Mouse (Mus musculus): ENCODE data around the gene Ano10. TPM values are rescaled to one million over a fixed set of nuclear protein-coding genes. Genes with fewer than 3 reads are reported as not detected.
A peak's percentile ranks its signal among the peaks of the same experiment; 100 is the strongest.

The Ano10 gene
- total and polyA plus RNA-seq, 2 experiments from 2014 or later = 29.9 to 33.0 TPM

DNA sequence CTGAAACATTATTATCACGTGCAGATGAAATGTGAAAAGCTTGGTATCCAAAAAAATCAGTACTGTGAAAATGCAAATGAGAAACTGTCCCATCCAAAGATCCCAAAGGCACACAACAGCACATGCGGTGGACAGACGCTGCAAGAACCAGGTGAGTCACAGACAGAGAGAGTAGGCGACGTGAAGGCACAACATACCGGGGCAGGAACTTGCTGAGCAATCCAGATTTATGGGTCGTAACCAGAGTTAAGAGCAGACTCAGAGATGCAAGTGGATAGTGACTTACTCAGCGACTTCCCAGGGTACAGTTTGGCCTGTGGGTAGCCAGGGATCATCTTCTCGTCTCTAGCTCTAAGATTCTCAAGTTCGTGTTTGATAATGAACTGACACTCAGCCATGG is 23.3 kb downstream of the Ano10 start:
- no peak for TF ChIP-seq CTCF (IDR thresholded peaks at IDR 0.05)
- WGBS = 91% methylated on average over 10 of the region's 10 CpGs
- no peak overlapping the region for H3K9ac ChIP-seq (replicated peaks; ENCODE audit: low read length, poor library complexity, severe bottlenecking)
- ATAC-seq (ENCODE audit: low FRiP score) = no peak
- no peak for DNase-seq (ENCODE audit: low spot score)
- H3K4me1 ChIP-seq (ENCODE audit: insufficient read depth, low read length) = no peaks in the 10 kb centered on the region
- H3K27ac ChIP-seq (ENCODE audit: low read depth, low read length) = no peak overlapping the region
- no peak overlapping the region for H3K4me3 ChIP-seq (ENCODE audit: low read depth, low read length)
- H3K4me2 ChIP-seq (ENCODE audit: low read depth, low read length, poor library complexity, severe bottlenecking) = no peak overlapping the region
- no peaks in the 10 kb centered on the region for H3K27me3 ChIP-seq (ENCODE audit: insufficient read depth, low read length)
- H3K9me3 ChIP-seq (ENCODE audit: low read length) = no peaks in the 10 kb centered on the region
- H3K36me3 ChIP-seq (ENCODE audit: insufficient read depth, low read length) = peaks cover 43% of the 10 kb centered on the region

DNA sequence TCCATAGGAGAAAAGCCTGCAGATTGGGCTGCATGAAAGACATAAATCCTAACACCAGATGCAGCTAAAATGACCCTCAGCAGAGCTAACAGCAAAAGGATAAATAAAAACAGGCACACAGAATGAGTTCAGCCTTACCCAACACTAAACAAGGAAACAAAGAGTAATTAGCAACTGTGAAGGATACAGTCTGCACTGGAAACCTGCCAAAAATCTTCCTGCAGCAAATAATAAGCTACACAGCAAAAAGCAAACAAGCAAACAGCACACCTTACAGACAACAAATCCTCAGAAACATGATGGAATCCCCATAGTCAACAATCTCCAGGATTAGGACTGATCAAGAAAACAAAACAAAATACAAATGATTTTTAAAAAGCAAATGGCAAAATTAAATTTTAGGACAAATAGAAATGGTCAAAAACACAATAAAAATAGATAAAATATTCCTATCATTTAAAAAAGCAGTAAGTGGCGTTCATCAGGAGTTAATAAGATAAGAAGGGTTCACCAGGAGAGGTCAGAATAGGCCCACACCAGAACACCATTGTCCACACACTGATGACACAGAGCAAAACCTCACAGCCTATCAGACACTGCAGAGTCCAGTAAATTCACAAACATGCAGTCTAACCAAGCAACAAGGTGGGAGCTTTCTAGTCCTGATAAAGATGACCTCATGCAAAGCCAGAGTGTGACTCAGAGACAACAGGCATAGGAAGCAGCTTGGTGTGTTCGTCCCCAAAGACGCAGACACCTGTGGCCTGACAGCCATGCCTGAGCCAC is 24.8 kb downstream of the Ano10 start:
- no peak overlapping the region for H3K4me2 ChIP-seq (ENCODE audit: low read depth, low read length, poor library complexity, severe bottlenecking)
- H3K9ac ChIP-seq (replicated peaks; ENCODE audit: low read length, poor library complexity, severe bottlenecking) = no peak overlapping the region
- no peaks in the 10 kb centered on the region for H3K9me3 ChIP-seq (ENCODE audit: low read length)
- no peaks in the 10 kb centered on the region for H3K27me3 ChIP-seq (ENCODE audit: insufficient read depth, low read length)
- no peaks in the 10 kb centered on the region for H3K4me1 ChIP-seq (ENCODE audit: insufficient read depth, low read length)
- H3K36me3 ChIP-seq (ENCODE audit: insufficient read depth, low read length) = peaks cover 38% of the 10 kb centered on the region; the same call in 1 of the 2 replicates
- H3K27ac ChIP-seq (ENCODE audit: low read depth, low read length) = no peak overlapping the region
- 90% methylated on average over 3 of the region's 3 CpGs for WGBS
- ATAC-seq (ENCODE audit: low FRiP score) (no peak), DNase-seq (ENCODE audit: low spot score) (peak; percentile 30)
- no peak overlapping the region for H3K4me3 ChIP-seq (ENCODE audit: low read depth, low read length)
- TF ChIP-seq CTCF (IDR thresholded peaks at IDR 0.05) = peak; percentile 13; the same call in 1 of the 2 replicates

DNA sequence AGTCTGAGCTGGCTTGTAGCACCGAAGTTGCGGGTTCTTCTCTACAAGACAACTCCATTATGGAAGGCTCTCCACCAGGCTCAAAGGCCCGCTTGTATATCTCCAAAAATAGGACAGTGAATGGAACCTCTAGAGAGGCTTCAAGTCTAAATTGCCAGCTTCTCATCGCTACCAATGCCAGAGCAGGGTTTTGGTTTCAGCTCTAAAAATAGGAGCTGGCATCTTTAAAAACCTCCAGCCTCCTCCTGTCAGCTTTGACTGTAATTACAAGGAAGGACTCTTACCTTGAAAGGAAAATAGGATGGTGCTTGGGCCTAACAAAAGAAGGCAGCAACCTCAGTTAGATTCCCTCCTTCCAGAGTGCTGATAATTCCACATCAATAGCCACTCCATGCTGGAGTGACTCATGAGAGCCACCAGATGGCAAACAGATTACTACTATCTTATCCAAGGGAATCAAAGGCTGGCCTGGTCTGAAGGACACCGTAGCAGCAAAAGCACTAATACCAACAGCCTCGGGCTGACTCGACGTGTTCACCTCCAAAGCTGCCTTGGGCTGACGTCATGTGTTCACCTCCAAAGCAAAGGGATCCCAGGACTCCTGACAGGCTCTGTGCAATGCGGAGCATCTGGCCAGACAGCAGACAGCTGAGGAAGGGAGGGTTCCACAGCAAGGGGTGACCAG is 28.6 kb downstream of the Ano10 start:
- no peaks in the 10 kb centered on the region for H3K4me1 ChIP-seq (ENCODE audit: insufficient read depth, low read length)
- WGBS = 79% methylated on average over 10 of the region's 10 CpGs
- no peak overlapping the region for H3K4me2 ChIP-seq (ENCODE audit: low read depth, low read length, poor library complexity, severe bottlenecking)
- H3K27me3 ChIP-seq (ENCODE audit: insufficient read depth, low read length) = no peaks in the 10 kb centered on the region
- no peak for ATAC-seq (ENCODE audit: low FRiP score)
- H3K36me3 ChIP-seq (ENCODE audit: insufficient read depth, low read length) = peaks cover 10% of the 10 kb centered on the region; the same call in 1 of the 2 replicates
- no peak overlapping the region for H3K4me3 ChIP-seq (ENCODE audit: low read depth, low read length)
- TF ChIP-seq CTCF (IDR thresholded peaks at IDR 0.05) = peak; percentile 29
- H3K9ac ChIP-seq (replicated peaks; ENCODE audit: low read length, poor library complexity, severe bottlenecking) = no peak overlapping the region
- no peaks in the 10 kb centered on the region for H3K9me3 ChIP-seq (ENCODE audit: low read length)
- no peak for DNase-seq (ENCODE audit: low spot score)
- H3K27ac ChIP-seq (ENCODE audit: low read depth, low read length) = no peak overlapping the region

DNA sequence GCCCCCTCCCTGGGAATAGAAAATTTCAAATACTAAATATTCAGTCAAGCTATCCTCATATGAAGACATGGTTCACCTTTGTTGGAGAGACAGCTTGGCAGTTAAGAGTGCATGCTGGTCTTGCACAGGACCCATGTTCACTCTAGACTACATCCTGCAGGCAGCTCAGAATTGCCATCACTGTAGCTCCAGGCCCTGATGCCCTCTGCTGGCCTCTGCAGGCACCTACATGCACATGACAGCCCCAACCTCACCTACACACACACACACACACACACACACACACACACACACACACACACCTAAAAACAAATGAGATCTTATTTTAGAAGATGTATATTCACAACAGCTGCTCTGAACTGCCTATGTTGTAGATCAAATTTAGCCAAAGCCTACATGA is 31.1 kb downstream of the Ano10 start:
- no peak for DNase-seq (ENCODE audit: low spot score)
- Histone ChIP-seq H3K9me3 (ENCODE audit: low read length) (no peaks in the 10 kb centered on the region), H3K9ac (replicated peaks; ENCODE audit: low read length, poor library complexity, severe bottlenecking) (no peak overlapping the region), H3K4me1 (ENCODE audit: insufficient read depth, low read length) (no peaks in the 10 kb centered on the region), H3K27me3 (ENCODE audit: insufficient read depth, low read length) (no peaks in the 10 kb centered on the region), H3K4me2 (ENCODE audit: low read depth, low read length, poor library complexity, severe bottlenecking) (no peak overlapping the region), H3K36me3 (ENCODE audit: insufficient read depth, low read length) (peaks cover 12% of the 10 kb centered on the region; the same call in 1 of the 2 replicates), H3K4me3 (ENCODE audit: low read depth, low read length) (no peak overlapping the region), H3K27ac (ENCODE audit: low read depth, low read length) (no peak overlapping the region)
- TF ChIP-seq CTCF (IDR thresholded peaks at IDR 0.05) = peak; percentile 39
- no peak for ATAC-seq (ENCODE audit: low FRiP score)

DNA sequence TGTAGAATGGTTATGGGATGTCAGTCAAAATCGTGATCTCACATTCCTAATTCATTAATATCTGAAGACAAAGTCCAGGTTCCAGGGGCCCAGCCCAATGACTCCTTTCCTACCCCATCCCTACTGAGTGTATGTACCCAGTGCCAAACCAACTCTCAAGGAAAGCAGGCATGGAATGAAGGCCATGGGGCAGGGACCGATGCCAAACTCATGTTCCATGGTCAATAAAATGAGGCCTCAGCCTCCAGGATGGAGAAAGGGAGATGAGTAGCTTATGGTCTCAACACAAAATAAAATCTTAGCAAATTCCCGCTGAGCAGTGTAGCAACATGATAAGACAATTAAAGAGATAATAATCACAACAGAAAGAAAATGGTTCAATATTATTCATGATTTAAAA is 39.8 kb downstream of the Ano10 start:
- no peak overlapping the region for H3K27ac ChIP-seq (ENCODE audit: low read depth, low read length)
- peaks cover 37% of the 10 kb centered on the region for H3K36me3 ChIP-seq (ENCODE audit: insufficient read depth, low read length)
- H3K4me3 ChIP-seq (ENCODE audit: low read depth, low read length) = no peak overlapping the region
- no peak for DNase-seq (ENCODE audit: low spot score)
- no peaks in the 10 kb centered on the region for H3K9me3 ChIP-seq (ENCODE audit: low read length)
- H3K4me2 ChIP-seq (ENCODE audit: low read depth, low read length, poor library complexity, severe bottlenecking) = no peak overlapping the region
- no peaks in the 10 kb centered on the region for H3K4me1 ChIP-seq (ENCODE audit: insufficient read depth, low read length)
- no peak overlapping the region for H3K9ac ChIP-seq (replicated peaks; ENCODE audit: low read length, poor library complexity, severe bottlenecking)
- 92% methylated on average over 3 of the region's 3 CpGs for WGBS
- no peak for ATAC-seq (ENCODE audit: low FRiP score)
- no peak for TF ChIP-seq CTCF (IDR thresholded peaks at IDR 0.05)
- no peaks in the 10 kb centered on the region for H3K27me3 ChIP-seq (ENCODE audit: insufficient read depth, low read length)

DNA sequence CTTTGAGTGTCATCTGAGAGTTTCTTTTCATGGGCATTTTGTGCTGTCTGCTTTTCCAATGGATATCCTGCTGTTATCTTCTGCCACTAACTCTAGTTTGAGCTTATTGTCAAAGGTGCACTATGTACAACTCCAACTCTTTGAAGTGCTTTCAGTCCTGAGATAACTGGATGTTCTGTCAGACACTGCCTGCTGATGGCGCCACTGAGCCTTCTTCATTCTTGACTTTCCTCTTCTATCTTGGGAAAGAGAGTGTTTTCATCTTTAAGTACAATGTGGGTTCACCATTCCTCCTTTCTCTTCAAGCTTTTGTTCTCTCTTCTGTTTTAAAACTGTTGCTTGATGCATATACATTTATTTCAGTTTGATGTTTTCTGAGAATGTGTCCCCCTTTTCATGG is 42.1 kb downstream of the Ano10 start:
- no peaks in the 10 kb centered on the region for H3K27me3 ChIP-seq (ENCODE audit: insufficient read depth, low read length)
- WGBS = 81% methylated on average over 1 of the region's 1 CpGs
- TF ChIP-seq CTCF (IDR thresholded peaks at IDR 0.05) = peak; percentile 38
- no peak for DNase-seq (ENCODE audit: low spot score)
- H3K36me3 ChIP-seq (ENCODE audit: insufficient read depth, low read length) = peaks cover 32% of the 10 kb centered on the region
- H3K9ac ChIP-seq (replicated peaks; ENCODE audit: low read length, poor library complexity, severe bottlenecking) = no peak overlapping the region
- H3K27ac ChIP-seq (ENCODE audit: low read depth, low read length) = no peak overlapping the region
- no peak for ATAC-seq (ENCODE audit: low FRiP score)
- H3K4me1 ChIP-seq (ENCODE audit: insufficient read depth, low read length) = no peaks in the 10 kb centered on the region
- H3K4me3 ChIP-seq (ENCODE audit: low read depth, low read length) = no peak overlapping the region
- H3K4me2 ChIP-seq (ENCODE audit: low read depth, low read length, poor library complexity, severe bottlenecking) = no peak overlapping the region
- no peaks in the 10 kb centered on the region for H3K9me3 ChIP-seq (ENCODE audit: low read length)
